Mouse (Mus musculus) c-Kit-positive CD71-positive TER-119-negative erythroid progenitor cells, embryonic 14.5 days (primary cell): ENCODE data around the gene Pgm1.

Experiments used
- DNase-seq: peaks from one replicate; pipeline ENCODE4 v3.0.0-alpha.2; 2013; ENCODE audit warnings: low read depth

The Pgm1 gene

GRCm38 (mm10) chr4:100011563-100011962 is 82.3 kb downstream of the Pgm1 start:
- DNase-seq, result no peak

DNA sequence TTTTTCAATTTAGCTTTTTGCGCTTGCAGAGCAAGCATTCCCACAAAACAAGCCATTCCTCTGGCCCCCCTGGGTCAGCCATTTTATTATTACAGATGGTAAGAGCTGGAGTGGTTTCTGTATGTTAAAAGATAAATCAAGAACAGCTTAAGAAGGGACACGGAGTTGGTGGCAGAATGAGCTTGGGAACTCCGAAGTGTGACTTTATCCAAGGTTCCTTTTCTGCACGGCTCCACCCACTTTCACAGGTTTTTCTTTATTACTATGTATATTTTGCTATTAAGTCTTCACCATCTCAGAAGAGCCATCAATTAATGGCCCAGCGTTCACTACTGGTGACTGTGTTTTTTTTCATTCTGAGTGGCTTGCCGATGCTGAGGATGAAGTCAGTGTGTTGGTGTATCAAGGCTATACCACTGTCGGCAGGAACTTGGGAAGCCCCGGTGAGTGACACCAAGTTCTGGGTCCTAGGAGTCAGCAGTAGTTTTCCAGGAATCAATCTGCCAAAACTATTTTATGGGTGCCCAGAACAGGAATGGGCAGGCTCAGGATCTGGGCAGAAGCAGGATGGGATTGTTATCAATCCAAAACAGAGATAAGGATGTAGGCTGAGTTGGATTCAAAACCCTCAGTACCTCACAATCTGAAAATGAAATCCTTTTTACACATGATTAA is 83.3 kb downstream of the Pgm1 start:
- DNase-seq, result no peak

DNA sequence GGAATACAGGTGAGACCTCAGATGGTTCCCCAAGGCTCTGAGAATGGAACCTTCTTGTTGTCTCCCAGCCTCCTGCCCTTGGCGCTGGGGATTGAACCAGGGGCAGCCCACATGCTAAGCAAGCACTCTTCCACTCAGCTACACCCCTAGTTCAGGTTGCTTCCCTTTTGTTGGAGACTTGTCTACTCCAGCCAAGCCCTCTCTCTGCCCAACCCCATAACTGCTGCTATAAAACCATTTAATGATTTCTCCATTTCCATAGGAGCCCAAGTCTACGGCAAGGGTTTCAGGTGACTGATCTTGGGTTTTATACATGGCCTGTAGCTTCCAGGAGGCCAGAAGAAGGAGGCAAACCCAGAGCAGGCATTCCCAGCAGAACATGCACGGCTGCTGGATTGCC is 98.6 kb downstream of the Pgm1 start:
- DNase-seq, result no peak

GRCm38 (mm10) chr4:100028641-100029040 is 99.4 kb downstream of the Pgm1 start:
- DNase-seq, result peak; percentile 3

DNA sequence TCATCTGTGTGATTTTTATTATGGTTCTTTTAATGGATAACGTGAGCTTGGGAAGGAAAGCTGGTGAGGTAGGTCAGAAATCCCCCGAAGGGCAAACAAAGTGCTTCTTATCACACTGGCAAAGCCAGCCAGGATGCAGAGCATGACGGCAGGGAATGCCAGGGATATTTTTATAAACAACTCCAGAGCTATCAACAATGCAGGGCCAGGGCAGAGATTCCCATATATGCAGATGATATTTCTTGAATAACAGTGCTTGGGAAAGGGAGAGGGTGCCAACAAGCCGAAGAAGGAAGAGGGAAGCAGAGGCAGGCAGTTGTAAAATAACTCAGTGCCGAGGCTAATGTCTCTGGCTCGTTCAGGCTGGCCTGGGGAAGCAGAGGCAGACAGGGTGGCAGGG is 102.1 kb downstream of the Pgm1 start:
- DNase-seq, result no peak

DNA sequence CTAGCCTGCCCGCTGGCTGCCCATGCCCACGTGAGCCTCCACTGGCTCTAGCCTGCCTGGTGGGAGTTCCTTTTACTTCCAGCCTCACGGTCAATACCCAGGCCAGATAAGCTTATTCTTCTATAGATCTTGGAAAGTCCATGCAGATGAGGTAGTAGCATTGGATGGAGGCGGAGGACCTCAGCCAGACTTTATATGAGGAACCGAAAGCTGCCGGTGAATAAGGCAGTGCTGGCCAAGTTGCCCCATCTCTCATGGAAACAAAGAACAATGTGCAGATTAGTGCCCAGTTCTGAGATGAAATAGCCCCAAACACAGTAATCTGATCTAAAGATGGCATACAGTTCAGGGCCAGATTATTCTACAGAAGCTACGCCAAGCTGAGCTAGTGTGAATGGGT is 103.4 kb downstream of the Pgm1 start:
- DNase-seq, result no peak

DNA sequence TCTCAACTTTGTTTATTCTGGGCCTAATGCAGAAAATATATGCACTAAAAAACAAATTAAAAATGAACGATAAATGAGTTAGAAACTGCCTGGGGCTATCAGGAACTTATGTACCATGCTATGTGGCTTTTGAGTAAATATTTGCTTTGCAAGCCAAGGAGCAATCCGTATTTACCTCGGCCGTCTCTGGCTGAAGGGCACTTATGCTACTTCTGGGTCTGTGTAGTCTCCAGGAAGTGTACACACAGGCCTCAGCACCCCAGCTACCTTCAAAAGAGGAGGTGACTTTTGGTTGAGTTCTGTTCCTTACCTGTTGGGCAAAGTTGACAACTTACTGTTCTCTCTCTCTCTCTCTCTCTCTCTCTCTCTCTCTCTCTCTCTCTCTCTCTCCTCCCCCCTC is 104.7 kb downstream of the Pgm1 start:
- DNase-seq, result no peak

DNA sequence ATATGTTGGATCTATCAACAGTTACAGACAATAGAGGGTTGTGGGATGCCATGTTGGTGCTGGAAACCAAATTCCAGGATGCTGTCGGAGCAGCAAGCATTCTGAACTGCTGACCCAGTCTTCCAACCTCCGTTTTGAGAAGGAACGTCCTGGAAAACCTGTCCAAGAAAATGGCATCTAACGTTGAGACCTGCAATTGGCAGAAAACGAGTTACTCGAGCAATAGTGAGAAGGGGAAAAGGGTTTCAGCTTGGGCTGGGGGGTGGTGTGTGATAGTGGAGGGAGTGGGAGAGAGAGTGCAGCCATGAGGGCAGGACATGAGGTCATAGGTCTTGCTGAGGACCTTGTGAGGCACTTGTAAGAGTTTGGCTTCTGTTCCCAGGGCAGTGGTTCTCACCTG is 105.8 kb downstream of the Pgm1 start:
- no peak for DNase-seq

- DNase-seq, result no peak
Measured at GRCm38 (mm10) chr4:100035919-100036554, 106.8 kb downstream of the Pgm1 start.
